Comparison of ENCODE assay signal across 23 mouse cellular contexts in genomic region chr9:27521181-27521580, GRCm38 (mm10).
DNase-seq lines count a peak whose midpoint lies in the region; ATAC-seq and TF ChIP-seq lines count a peak whose summit lies in the region.
"Had no signal": no experiment of that assay in that cellular context is flagged by ENCODE, and none has a peak within 500 bp of the region (broad histone marks: within the 10 kb centered on the region; RNA-seq: fewer than 3 reads in every experiment).

No protein-coding gene starts in this region.

- no peak overlapping the region for H3K27ac ChIP-seq in heart, embryonic 11.5 days (ENCODE audit: low read depth, low read length)
- H3K27ac ChIP-seq in lung, postnatal 0 days (ENCODE audit: low read length), result no peak overlapping the region
- H3K27ac ChIP-seq: embryonic facial prominence, embryonic 15.5 days; heart, embryonic 10.5 days; hindbrain, postnatal 0 days; limb, embryonic 15.5 days; liver, embryonic 15.5 days; midbrain, embryonic 10.5 days; neural tube, embryonic 15.5 days had no signal

- peak; percentile 31 for DNase-seq in adrenal gland, postnatal 14 days
- DNase-seq in adrenal gland, adult 18-20 months (ENCODE audit: low spot score in 2 of 2), result no peak
- peak; percentile 4 for DNase-seq in heart, adult 18-20 months
- DNase-seq in 3T3-L1 (ENCODE audit: low read depth, low spot score), result peak; percentile 39
- DNase-seq in lung, postnatal 0 days (ENCODE audit: low spot score), result peak; percentile 11
- DNase-seq in B cell, adult 2 months, result no peak
- DNase-seq in right cerebral cortex, adult 18-20 months, result no peak
- DNase-seq: cerebellum, adult 11 months; cerebellum, adult 9-11 months; left cerebral cortex, postnatal 4 days; thymus, adult 18-20 months; thymus, postnatal 36 days had no signal

- H3K4me3 ChIP-seq in heart, embryonic 11.5 days (ENCODE audit: low read depth, low read length), result no peak overlapping the region
- no peak overlapping the region for H3K4me3 ChIP-seq in lung, postnatal 0 days (ENCODE audit: low read depth, low read length)
- H3K4me3 ChIP-seq: embryonic facial prominence, embryonic 15.5 days; heart, embryonic 10.5 days; limb, embryonic 15.5 days; liver, embryonic 15.5 days; midbrain, embryonic 10.5 days; neural tube, embryonic 15.5 days had no signal

- no peaks in the 10 kb centered on the region for H3K27me3 ChIP-seq in heart, embryonic 11.5 days (ENCODE audit: control insufficient read depth, insufficient read depth, low read length)
- H3K27me3 ChIP-seq in lung, postnatal 0 days (replicated peaks; ENCODE audit: insufficient read depth, low read length), result no peaks in the 10 kb centered on the region
- H3K27me3 ChIP-seq: embryonic facial prominence, embryonic 15.5 days; limb, embryonic 15.5 days; liver, embryonic 15.5 days; neural tube, embryonic 15.5 days had no signal

- WGBS in heart, embryonic 11.5 days (ENCODE audit: insufficient replicate concordance), result 54% methylated on average over 3 of the region's 3 CpGs
- 35% methylated on average over 3 of the region's 3 CpGs for WGBS in lung, postnatal 0 days

- H3K4me2 ChIP-seq in heart, embryonic 11.5 days, result no peak overlapping the region
- H3K4me2 ChIP-seq in lung, postnatal 0 days (replicated peaks; ENCODE audit: low read depth, low read length), result no peak overlapping the region
- H3K4me2 ChIP-seq: embryonic facial prominence, embryonic 15.5 days; limb, embryonic 15.5 days; liver, embryonic 15.5 days; neural tube, embryonic 15.5 days had no signal

- H3K4me1 ChIP-seq in heart, embryonic 11.5 days (ENCODE audit: control insufficient read depth, insufficient read depth, low read length), result no peaks in the 10 kb centered on the region
- no peaks in the 10 kb centered on the region for H3K4me1 ChIP-seq in lung, postnatal 0 days (ENCODE audit: insufficient read depth, low read depth, low read length)
- H3K4me1 ChIP-seq: embryonic facial prominence, embryonic 15.5 days; heart, embryonic 10.5 days; limb, embryonic 15.5 days; liver, embryonic 15.5 days had no signal

- H3K9ac ChIP-seq in heart, embryonic 11.5 days (ENCODE audit: low read depth, low read length), result no peak overlapping the region
- H3K9ac ChIP-seq in lung, postnatal 0 days (replicated peaks; ENCODE audit: low read depth), result no peak overlapping the region
- H3K9ac ChIP-seq: embryonic facial prominence, embryonic 15.5 days; limb, embryonic 15.5 days; liver, embryonic 15.5 days; neural tube, embryonic 15.5 days had no signal

- H3K36me3 ChIP-seq in heart, embryonic 11.5 days (ENCODE audit: control insufficient read depth, insufficient read depth, low read length), result no peaks in the 10 kb centered on the region
- no peaks in the 10 kb centered on the region for H3K36me3 ChIP-seq in lung, postnatal 0 days (ENCODE audit: insufficient read depth, low read length)
- H3K36me3 ChIP-seq: embryonic facial prominence, embryonic 15.5 days; heart, embryonic 10.5 days; limb, embryonic 15.5 days; liver, embryonic 15.5 days; midbrain, embryonic 10.5 days; neural tube, embryonic 15.5 days had no signal

- no peak for TF ChIP-seq CTCF in lung, postnatal 0 days (IDR thresholded peaks at IDR 0.05)

- no peak for ATAC-seq in heart, embryonic 11.5 days (replicated peaks; ENCODE audit: insufficient number of reproducible peaks, low FRiP score, low TSS enrichment)
- no peak for ATAC-seq in lung, postnatal 0 days
- ATAC-seq: hindbrain, postnatal 0 days; intestine, postnatal 0 days; midbrain, embryonic 16.5 days; Patski had no signal

- H3K9me3 ChIP-seq in heart, embryonic 11.5 days (replicated peaks; ENCODE audit: control insufficient read depth, low read length), result no peaks in the 10 kb centered on the region
- no peaks in the 10 kb centered on the region for H3K9me3 ChIP-seq in lung, postnatal 0 days (ENCODE audit: low read length)
- H3K9me3 ChIP-seq: embryonic facial prominence, embryonic 15.5 days; heart, embryonic 10.5 days; limb, embryonic 15.5 days; liver, embryonic 15.5 days; midbrain, embryonic 10.5 days; neural tube, embryonic 15.5 days had no signal

- no peak for TF ChIP-seq EP300 in lung, postnatal 0 days (IDR thresholded peaks at IDR 0.05)

Comparison
In these comparisons a context has a peak if more than half of its experiments do, and no peak if none do; other contexts are left out.
1. DNase-seq: peak in adrenal gland, postnatal 14 days (single experiment), heart, adult 18-20 months (2 of 2), 3T3-L1 (single experiment) and lung, postnatal 0 days (single experiment); none in adrenal gland, adult 18-20 months (0 of 2), B cell, adult 2 months (0 of 2) and right cerebral cortex, adult 18-20 months (single experiment).